Mouse (Mus musculus) liver, adult 2 months (tissue): ENCODE measurements at regions not wholly inside any gene's neighbourhood (a gene's known extent, or its start where the extent isn't known, plus 50 kb on each side); places are given as distances from the start of the nearest gene placed in this dataset.
A peak's percentile ranks its signal among the peaks of the same experiment; 100 is the strongest.

ENCODE experiments used
- DNase-seq: peaks from one replicate; pipeline ENCODE4 v3.0.0-alpha.2; 2011; ENCODE audit warnings: low read depth, low spot score; ENCODE audit errors: extremely low read depth
- H3K27ac ChIP-seq: fragments of 200-500 bp; replicated peaks from 2 replicates; pipeline ENCODE4 v1.5.1; 2012; ENCODE audit warnings: low read depth, mild to moderate bottlenecking, control low read depth, inconsistent platforms, low read length; ENCODE audit not compliant: insufficient read depth
- H3K27me3 ChIP-seq: fragments of 200-500 bp; 2 replicates; pipeline ENCODE4 v1.6.1; 2012; ENCODE audit warnings: mild to moderate bottlenecking, moderate library complexity, low read length, inconsistent platforms; ENCODE audit not compliant: control insufficient read depth, insufficient read depth
- H3K36me3 ChIP-seq: fragments of 200-500 bp; 2 replicates; pipeline ENCODE4 v1.6.1; 2012; ENCODE audit warnings: low read length, inconsistent platforms; ENCODE audit not compliant: control insufficient read depth, insufficient read depth
- H3K4me1 ChIP-seq: fragments of 200-500 bp; 2 replicates; pipeline ENCODE4 v1.6.1; 2011; ENCODE audit warnings: low read length; ENCODE audit not compliant: control insufficient read depth, insufficient read depth
- H3K4me3 ChIP-seq: fragments of 200-500 bp; 2 replicates; pipeline ENCODE4 v1.5.1; 2011; ENCODE audit warnings: low read depth, mild to moderate bottlenecking, control low read depth, low read length, moderate library complexity; ENCODE audit not compliant: insufficient read depth
- H3K79me2 ChIP-seq: fragments of 200-500 bp; 2 replicates; pipeline ENCODE4 v1.6.1; 2012; ENCODE audit warnings: inconsistent platforms, mild to moderate bottlenecking, low read length, moderate library complexity; ENCODE audit not compliant: control insufficient read depth, insufficient read depth
- H3K9ac ChIP-seq: fragments of 200-500 bp; 2 replicates; pipeline ENCODE4 v1.6.1; 2012; ENCODE audit warnings: low read depth, mild to moderate bottlenecking, control low read depth, inconsistent platforms, low read length
- CTCF ChIP-seq: fragments of 200-500 bp; IDR thresholded peaks from 2 replicates; pipeline ENCODE4 v1.5.1; 2011; ENCODE audit warnings: low read depth, low read length, control low read depth
- POLR2A ChIP-seq: fragments of 200-500 bp; IDR thresholded peaks from 2 replicates; pipeline ENCODE4 v1.6.1; 2011; ENCODE audit warnings: low read length, control low read depth; ENCODE audit not compliant: insufficient read depth; ENCODE audit errors: extremely low read depth
- WGBS: fragments of 180-500 bp; shearing (Covaris S2); methylation state at CpG from one replicate; pipeline ENCODE4 v1.1.7; 2018; 5-methylcytosine and 5-hydroxymethylcytosine counted together

DNA sequence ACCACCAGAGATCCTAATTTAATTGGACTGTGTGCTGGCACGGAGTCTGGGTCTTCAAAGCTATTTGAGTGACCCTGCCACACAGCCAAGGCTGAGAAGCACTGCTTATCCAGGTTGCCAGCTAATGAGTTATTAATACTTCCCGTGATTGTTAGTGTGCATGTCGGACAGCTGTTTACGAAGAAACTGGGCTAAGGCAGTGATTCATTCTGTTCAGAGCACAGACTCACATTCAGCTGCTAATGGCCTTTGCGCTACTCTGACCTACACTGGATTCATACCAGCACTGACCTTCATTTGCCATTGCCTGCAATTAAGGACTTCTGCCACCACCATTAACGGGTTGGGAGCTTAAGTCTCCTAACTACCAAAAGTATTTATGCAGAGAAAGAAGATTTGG, 156.7 kb upstream of the Dppa4 start:
- Histone ChIP-seq H3K36me3 (no peaks in the 10 kb centered on the region), H3K4me3 (no peak overlapping the region), H3K79me2 (no peaks in the 10 kb centered on the region), H3K4me1 (no peaks in the 10 kb centered on the region), H3K27me3 (no peaks in the 10 kb centered on the region), H3K27ac (no peak overlapping the region), H3K9ac (no peak overlapping the region)
- WGBS, result 74% methylated on average over 6 of the region's 6 CpGs
- no peak for TF ChIP-seq POLR2A
- TF ChIP-seq CTCF, result no peak
- DNase-seq, result peak; percentile 1

DNA sequence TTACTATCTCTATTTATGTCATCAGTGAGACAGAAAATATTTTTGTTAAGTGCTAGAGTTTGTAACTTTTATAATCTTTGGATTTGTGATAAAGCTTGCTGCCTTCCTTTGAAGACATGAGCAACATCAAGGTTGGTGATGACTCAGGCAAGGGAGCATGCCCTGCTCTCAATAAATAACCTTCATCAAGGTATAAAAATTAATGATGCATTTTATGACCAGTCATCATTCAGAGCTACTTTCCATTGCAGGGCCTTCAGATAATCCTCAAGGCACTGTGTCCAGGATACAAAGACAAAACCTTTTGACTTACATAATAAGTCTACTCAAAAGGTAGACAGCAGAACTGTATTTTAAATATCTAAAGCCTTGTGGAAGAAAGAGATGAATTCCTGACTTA, 156.2 kb upstream of the Dppa4 start:
- no peak for TF ChIP-seq POLR2A
- no peak for TF ChIP-seq CTCF
- H3K27me3 ChIP-seq, result no peaks in the 10 kb centered on the region
- H3K9ac ChIP-seq, result no peak overlapping the region
- no peaks in the 10 kb centered on the region for H3K4me1 ChIP-seq
- H3K79me2 ChIP-seq, result no peaks in the 10 kb centered on the region
- H3K4me3 ChIP-seq, result no peak overlapping the region
- H3K27ac ChIP-seq, result no peak overlapping the region
- H3K36me3 ChIP-seq, result no peaks in the 10 kb centered on the region
- DNase-seq, result no peak

DNA sequence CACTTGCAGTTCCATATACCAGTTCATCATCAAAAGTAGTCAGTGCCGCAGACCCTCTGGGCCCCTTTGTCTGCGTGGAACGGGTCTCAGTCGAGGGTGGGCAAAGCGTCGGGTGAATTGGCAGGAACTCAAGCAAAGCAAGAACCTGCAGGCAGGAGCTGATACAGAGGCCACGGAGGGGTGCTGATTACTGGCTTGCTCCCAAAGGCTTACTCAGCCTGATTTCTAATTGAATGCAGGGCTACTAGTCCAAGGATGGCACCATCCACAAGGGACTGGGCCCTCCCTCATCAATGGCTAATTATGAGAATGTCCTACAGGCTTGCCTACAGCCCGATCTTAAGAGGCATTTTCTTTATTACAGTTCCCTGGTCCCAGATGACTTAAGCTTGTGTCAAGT, 128.2 kb upstream of the Dppa4 start:
- DNase-seq, result no peak
- H3K4me3 ChIP-seq, result no peak overlapping the region
- no peak for TF ChIP-seq CTCF
- no peak for TF ChIP-seq POLR2A
- 95% methylated on average over 8 of the region's 8 CpGs for WGBS
- H3K36me3 ChIP-seq, result no peaks in the 10 kb centered on the region
- no peaks in the 10 kb centered on the region for H3K79me2 ChIP-seq
- H3K27me3 ChIP-seq, result no peaks in the 10 kb centered on the region
- H3K9ac ChIP-seq, result no peak overlapping the region
- H3K27ac ChIP-seq, result no peak overlapping the region
- H3K4me1 ChIP-seq, result no peaks in the 10 kb centered on the region

DNA sequence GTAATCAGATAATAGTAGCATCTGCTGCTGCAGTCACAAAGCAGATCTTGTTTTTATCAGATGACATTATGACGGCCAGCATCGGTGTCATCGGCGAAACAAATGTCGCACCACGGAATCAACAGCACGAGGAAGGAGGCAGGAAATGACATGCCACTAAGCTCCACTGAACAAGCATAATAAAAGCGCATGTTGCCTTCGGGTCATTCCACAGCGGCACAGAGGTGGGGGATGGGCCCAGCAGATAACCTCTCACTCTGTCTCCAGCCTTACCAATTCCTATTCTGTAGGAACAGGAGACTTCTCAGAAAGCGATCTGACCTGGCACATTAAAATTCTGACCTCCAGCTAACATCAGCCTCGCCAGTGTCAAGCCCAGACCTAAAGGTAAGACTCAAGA, 93.1 kb upstream of the Dppa4 start:
- 84% methylated on average over 12 of the region's 12 CpGs for WGBS
- no peaks in the 10 kb centered on the region for H3K27me3 ChIP-seq
- DNase-seq, result no peak

DNA sequence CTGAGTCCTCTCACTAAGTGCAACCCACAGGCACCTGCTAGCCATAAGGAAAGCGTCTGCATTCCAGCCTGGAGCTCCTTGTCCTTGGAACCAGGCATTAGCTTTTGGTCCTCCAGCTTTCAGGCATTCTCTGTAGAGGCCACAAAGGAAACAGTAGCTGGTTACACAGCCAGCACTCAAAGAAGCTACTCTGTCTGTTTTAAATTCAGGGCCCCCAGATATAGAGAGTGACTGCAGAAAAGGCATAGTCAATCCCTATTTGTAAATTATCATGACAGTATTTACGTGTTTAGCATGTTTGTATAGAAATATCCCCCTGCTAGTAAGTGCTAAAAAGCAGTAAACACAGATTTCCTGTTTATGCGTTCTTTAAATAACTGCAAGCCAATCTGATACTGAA, 91.3 kb upstream of the Dppa4 start:
- Histone ChIP-seq H3K36me3 (no peaks in the 10 kb centered on the region), H3K27me3 (no peaks in the 10 kb centered on the region), H3K79me2 (no peaks in the 10 kb centered on the region), H3K9ac (no peak overlapping the region), H3K27ac (no peak overlapping the region), H3K4me1 (no peaks in the 10 kb centered on the region), H3K4me3 (no peak overlapping the region)
- WGBS, result 74% methylated on average over 3 of the region's 3 CpGs
- peak; percentile 16 for DNase-seq
- no peak for TF ChIP-seq POLR2A
- TF ChIP-seq CTCF, result no peak

More for the DNA sequence above, 93.1 kb upstream of the Dppa4 start:
- H3K27ac ChIP-seq, result no peak overlapping the region
- H3K4me1 ChIP-seq, result no peaks in the 10 kb centered on the region
- H3K36me3 ChIP-seq, result no peaks in the 10 kb centered on the region
- TF ChIP-seq POLR2A (no peak), CTCF (no peak)
- no peak overlapping the region for H3K4me3 ChIP-seq
- no peak overlapping the region for H3K9ac ChIP-seq
- no peaks in the 10 kb centered on the region for H3K79me2 ChIP-seq

DNA sequence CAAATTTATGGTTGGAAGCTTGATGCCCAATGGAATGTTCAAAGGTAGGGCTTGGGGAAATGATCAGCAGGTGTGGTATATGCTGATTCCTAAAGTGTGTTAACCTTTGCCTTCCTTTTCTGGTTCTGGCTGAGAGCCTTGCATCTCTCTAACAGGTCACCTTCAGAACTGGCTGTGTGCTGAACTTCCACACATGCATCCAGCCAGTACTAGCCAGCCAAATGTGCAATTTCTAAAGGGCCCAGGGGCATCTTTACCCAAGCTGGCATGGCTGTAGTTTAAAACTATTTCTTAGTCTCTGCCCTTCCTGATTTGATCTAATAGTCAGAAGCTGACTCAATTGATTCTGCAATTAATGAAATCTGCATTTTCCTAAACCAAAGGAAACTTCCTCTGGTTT, 68.6 kb upstream of the Dppa4 start:
- H3K4me1 ChIP-seq, result no peaks in the 10 kb centered on the region
- H3K9ac ChIP-seq, result no peak overlapping the region
- no peak overlapping the region for H3K4me3 ChIP-seq
- no peaks in the 10 kb centered on the region for H3K36me3 ChIP-seq
- H3K79me2 ChIP-seq, result no peaks in the 10 kb centered on the region
- H3K27me3 ChIP-seq, result no peaks in the 10 kb centered on the region
- no peak for DNase-seq
- TF ChIP-seq CTCF, result no peak
- H3K27ac ChIP-seq, result no peak overlapping the region
